Mouse (Mus musculus): Measurements from ENCODE around the gene Tmed4.
A peak's percentile ranks its signal among the peaks of the same experiment; 100 is the strongest.

The Tmed4 gene

GRCm38 (mm10) chr11:6274387-6275093, at the start of gene Tmed4:
Gene Tmed4, minus strand, starts transcription at chr11:6274870.
- peak; percentile 98 for DNase-seq (ENCODE audit: low spot score)

- no peak for DNase-seq (ENCODE audit: low spot score)
Observed at GRCm38 (mm10) chr11:6323348-6323747, 48.7 kb upstream of the Tmed4 start.

- no peak for DNase-seq (ENCODE audit: low spot score)
Observed at GRCm38 (mm10) chr11:6322086-6322485, 47.4 kb upstream of the Tmed4 start.

DNA sequence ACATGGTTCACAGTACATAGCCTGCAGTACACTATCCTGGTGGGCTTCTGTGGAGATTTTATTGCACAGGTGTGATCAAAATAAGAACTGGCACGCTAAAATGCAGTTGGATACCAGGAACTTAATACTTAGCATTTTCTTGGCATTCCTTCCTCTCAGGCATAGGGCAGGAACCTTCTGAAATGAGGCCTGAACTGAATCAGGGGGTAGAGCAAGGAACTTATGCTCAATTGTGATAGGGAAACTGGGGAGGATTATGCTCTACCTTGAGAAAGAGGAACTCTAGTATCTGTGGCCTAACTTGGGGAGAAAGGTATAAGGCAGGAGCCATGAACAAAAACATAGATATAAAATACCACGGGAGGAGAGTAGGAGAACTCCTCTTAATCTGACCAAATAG, 44.7 kb upstream of the Tmed4 start:
- DNase-seq (ENCODE audit: low spot score): no peak

- DNase-seq (ENCODE audit: low spot score): no peak
Observed at GRCm38 (mm10) chr11:6318559-6318958, 43.9 kb upstream of the Tmed4 start.

GRCm38 (mm10) chr11:6316821-6317220, 42.2 kb upstream of the Tmed4 start:
- DNase-seq (ENCODE audit: low spot score): no peak

DNA sequence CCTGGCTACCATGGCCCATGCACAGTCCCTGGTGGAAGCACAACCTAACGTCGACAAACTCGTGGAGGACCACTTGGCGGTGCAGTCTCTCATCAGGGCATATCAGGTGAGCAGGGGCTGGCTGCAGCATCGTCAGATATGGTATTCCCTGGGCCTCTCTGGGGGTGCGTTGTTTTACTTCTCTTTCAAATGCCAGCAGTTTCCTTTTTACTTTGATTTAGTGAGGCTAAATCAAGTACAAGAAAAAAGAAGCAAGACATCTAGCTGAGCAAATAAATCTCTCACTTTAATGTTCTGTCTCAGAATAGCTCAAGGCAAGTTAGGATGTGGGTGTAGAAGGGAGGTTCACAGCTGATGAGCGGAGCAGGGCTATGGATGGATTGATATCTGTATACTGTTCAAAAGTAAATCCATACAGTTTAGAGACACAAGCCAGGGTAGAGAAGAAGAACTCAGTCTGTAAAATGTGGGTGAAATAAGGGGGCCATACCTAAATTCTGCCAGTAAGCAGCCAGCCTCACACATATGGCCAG, 39.3 kb upstream of the Tmed4 start:
- DNase-seq (ENCODE audit: low spot score): no peak

- no peak for DNase-seq (ENCODE audit: low spot score)
Observed at GRCm38 (mm10) chr11:6308181-6308580, 33.5 kb upstream of the Tmed4 start.

DNA sequence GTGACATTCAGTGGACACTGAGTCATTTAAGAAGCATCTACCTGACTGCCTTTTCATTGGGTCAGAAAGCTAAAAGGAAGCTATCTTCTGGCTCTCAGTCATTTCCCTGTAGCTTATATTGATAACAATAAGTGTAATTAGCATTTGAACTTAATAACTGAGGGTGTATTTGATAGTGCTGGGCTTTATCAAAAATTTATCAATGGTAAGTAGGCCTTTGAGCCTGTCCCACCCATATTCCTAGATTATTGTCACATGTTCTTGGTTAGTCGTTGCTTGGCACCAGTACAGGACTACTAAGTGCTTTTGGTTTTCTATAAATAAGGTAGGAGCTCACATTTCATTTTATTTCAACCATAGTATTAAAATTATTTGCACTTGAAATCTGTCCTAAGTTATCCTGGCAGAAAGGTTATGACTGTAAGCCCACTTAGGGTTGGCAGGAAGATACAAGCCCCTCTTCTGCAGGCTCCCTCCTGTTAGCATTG, 31.3 kb upstream of the Tmed4 start:
- DNase-seq (ENCODE audit: low spot score): no peak

- no peak for DNase-seq (ENCODE audit: low spot score)
Observed at GRCm38 (mm10) chr11:6302793-6303192, 28.1 kb upstream of the Tmed4 start.

- no peak for DNase-seq (ENCODE audit: low spot score)
Observed at GRCm38 (mm10) chr11:6299435-6299834, 24.8 kb upstream of the Tmed4 start.

- no peak for DNase-seq (ENCODE audit: low spot score)
Observed at GRCm38 (mm10) chr11:6296077-6296476, 21.4 kb upstream of the Tmed4 start.

DNA sequence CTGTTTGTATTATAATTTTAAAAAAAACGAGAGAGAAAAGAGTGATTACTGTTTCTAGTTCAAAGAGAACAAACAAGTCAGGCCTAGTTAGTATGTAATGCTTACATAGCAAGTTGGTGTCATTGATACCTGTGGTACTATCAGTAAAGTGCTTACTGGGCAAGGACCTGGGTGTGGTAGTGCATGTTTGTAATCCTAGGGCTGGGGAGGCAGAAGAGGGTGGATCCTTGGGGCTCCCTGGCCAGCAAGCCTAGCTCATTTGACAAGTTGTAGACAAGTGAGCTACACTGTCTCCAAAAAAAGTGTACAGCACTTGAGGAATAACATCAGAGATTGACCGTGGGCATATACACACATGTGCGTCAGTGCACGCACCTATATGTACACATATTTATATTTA, 20.0 kb upstream of the Tmed4 start:
- no peak for DNase-seq (ENCODE audit: low spot score)

DNA sequence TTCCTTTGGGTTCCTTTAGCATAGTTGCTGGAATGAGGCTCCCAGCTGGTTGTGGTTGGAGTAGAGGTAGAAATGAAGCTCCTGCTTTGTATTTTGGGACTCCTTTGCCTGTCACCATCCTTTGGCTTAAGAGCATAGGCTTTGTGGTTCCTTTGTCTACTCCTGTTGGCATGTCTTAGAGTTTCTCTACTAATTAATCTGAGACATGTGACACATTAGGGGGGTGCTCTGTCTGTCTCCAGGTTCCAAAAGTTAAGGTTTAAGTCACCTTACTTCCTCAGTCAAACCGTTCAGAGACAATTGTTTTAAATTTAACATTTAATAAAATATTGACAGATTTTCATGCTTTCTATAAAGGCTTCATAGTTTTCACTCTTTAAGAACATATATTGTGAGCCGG, 18.9 kb upstream of the Tmed4 start:
- DNase-seq (ENCODE audit: low spot score): no peak

GRCm38 (mm10) chr11:6292988-6293349, 18.3 kb upstream of the Tmed4 start:
- no peak for DNase-seq (ENCODE audit: low spot score)

GRCm38 (mm10) chr11:6292116-6292987, 17.7 kb upstream of the Tmed4 start:
- peak; percentile 71 for DNase-seq (ENCODE audit: low spot score)

DNA sequence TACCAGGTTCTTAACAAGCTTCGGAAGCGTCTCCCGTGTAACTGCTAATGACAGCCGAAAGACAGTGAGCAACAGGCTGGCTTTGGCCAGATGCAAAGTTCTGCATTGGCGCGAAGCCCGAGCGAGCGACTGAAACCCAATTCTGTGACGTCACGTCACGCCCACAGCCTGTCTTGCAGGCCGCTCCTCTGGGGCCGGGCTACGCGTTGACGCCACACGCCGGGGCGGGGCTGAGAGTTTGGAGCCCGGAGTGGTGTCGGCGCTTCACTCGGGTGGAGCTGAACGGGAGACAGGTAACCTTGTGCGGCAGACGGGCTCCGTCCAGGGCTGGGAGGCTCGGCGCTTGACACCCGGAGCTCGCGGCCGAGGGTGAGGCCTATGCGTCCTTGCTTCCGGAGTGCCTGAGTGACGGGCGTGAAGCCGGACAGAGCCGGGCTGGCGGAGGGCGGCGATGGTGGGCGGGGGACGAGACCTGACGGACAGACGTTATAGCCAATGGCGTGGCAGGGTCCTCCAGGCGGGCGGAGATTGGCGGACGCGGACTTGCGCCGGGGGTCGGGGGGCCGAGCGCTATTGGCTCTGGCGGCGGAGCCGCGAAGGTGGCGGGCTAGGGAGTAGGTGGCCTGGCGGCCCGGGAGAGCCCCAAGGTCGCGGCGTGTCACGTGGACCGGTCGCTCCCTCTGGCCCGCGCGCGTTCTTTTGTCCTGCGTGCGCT, 16.9 kb upstream of the Tmed4 start, which contains the start of gene Ogdh:
TSS of gene Ogdh (plus strand) at position 233 of the 715 bp plus-strand sequence.
- DNase-seq (ENCODE audit: low spot score): peak; percentile 96

DNA sequence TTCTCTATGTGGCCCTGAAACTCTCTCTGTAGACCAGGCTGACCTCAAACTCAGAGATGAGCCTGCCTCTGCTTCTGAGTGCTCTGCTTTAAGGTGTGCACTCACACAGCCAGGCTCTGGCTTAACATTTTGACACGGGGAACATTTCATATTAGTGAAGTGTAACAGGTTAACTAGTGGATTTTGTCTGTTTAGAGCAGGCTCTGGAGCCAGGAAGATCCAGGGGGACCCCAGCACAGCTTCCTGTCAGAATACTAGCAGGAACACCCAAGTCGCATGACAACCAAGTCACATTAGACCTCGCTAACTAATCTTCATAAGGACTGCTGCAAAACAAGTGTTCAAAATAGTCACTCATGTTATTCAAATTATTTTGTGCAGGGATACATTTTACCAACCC, 16.2 kb upstream of the Tmed4 start:
- DNase-seq (ENCODE audit: low spot score): no peak

DNA sequence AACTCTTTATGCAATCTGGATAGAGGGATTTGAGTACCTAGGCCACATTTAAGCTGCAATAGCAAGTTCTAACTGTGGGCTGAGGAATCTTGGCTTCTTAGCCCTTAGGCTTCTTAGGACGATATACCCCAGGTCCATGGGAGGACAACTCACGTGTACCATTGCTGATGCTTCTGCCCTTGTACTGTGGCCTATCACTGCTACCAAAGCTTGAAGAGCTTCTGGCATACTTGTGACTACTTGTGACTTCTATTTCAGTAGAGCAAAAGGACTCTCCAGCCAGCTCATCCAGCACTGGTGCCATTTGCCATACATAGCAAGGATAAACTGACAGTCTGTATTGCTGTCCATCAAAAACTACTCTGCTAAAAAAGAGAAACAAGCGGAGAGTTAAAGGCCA, 15.5 kb upstream of the Tmed4 start:
- DNase-seq (ENCODE audit: low spot score): no peak

GRCm38 (mm10) chr11:6282940-6283339, 8.3 kb upstream of the Tmed4 start:
- no peak for DNase-seq (ENCODE audit: low spot score)

DNA sequence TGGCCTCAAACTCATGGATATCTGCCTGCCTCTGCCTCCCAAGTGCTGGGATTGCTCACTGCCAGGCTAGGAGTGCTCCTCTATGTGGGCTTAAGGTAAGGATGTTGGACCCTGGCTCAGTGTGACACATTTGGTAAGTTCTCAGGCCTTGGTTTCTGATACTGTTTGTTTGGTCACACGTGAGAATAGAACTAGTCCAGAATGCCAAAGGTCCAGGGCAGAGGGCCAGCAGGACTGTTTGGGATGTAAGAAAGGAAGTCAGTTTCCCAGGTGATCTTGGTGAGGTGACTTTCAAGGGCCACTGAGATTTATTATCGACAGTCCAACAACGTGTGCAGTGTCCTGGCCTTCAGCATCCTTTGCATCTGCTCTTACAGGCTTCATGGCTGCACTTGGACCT, 1.8 kb upstream of the Tmed4 start:
- DNase-seq (ENCODE audit: low spot score): no peak

GRCm38 (mm10) chr11:6275094-6275484, 419 bp upstream of the Tmed4 start:
- no peak for DNase-seq (ENCODE audit: low spot score)

Measured in layer of hippocampus, adult 9-10 months (tissue).